Comparison of ENCODE assay signal across 8 mouse cellular contexts in genomic region chr13:113046211-113046883, GRCm38 (mm10). TPM values are rescaled to one million over a fixed set of nuclear protein-coding genes. Genes with fewer than 3 reads are reported as not detected.
DNase-seq lines count a peak whose midpoint lies in the region; ATAC-seq and TF ChIP-seq lines count a peak whose summit lies in the region.

Gene Gpx8 (minus strand): TSS chr13:113046410.

- H3K4me2 ChIP-seq in CH12.LX (ENCODE audit: insufficient read depth, low read depth, poor library complexity, severe bottlenecking), result peak within 1 kb of the TSS; percentile 78
- H3K4me2 ChIP-seq in forebrain, embryonic 16.5 days (ENCODE audit: low read length), result peak within 1 kb of the TSS; percentile 86
- peak within 1 kb of the TSS; percentile 64 for H3K4me2 ChIP-seq in lung, postnatal 0 days (replicated peaks; ENCODE audit: low read depth, low read length)

- peak; percentile 48 for DNase-seq in CH12.LX (ENCODE audit: extremely low read depth)
- DNase-seq in adrenal gland, postnatal 10 days, result peak; percentile 76
- DNase-seq in heart, postnatal 4 days, result peak; percentile 74
- DNase-seq in layer of hippocampus, adult 9-11 months, result peak; percentile 32
- DNase-seq in lung, postnatal 0 days (ENCODE audit: low spot score), result peak; percentile 88
- peak; percentile 36 for DNase-seq in ovary, postnatal 14 days (ENCODE audit: low spot score)
- DNase-seq in yolk sac, embryonic 10.5 days (ENCODE audit: low spot score), result peak; percentile 45

- TF ChIP-seq RAD21 in CH12.LX (IDR thresholded peaks at IDR 0.05; ENCODE audit: low read depth, low read length), result peak; percentile 81

- no peak for TF ChIP-seq POLR2A in CH12.LX (IDR thresholded peaks at IDR 0.05; ENCODE audit: low read depth, low read length)

- no peaks in the 10 kb centered on the region for H3K9me3 ChIP-seq in CH12.LX (replicated peaks; ENCODE audit: low read length)
- H3K9me3 ChIP-seq in forebrain, embryonic 16.5 days (ENCODE audit: control insufficient read depth, low read length), result no peaks in the 10 kb centered on the region
- no peaks in the 10 kb centered on the region for H3K9me3 ChIP-seq in lung, postnatal 0 days (ENCODE audit: low read length)

- no peaks in the 10 kb centered on the region for H3K4me1 ChIP-seq in CH12.LX (ENCODE audit: control insufficient read depth in 1 of 2, insufficient read depth in 2 of 2)
- H3K4me1 ChIP-seq in forebrain, embryonic 16.5 days (replicated peaks; ENCODE audit: control insufficient read depth, insufficient read depth, low read length), result peaks cover 3% of the 10 kb centered on the region; the same call in 1 of the 2 replicates
- H3K4me1 ChIP-seq in lung, postnatal 0 days (ENCODE audit: insufficient read depth, low read depth, low read length), result 0 out of 2 replicates have a peak, but pooled peaks cover 6% of the 10 kb centered on the region

- in situ Hi-C loops in CH12.LX (cut with MboI; ENCODE audit: low pct_ligation_motif_present, low pct_unique_long_range_greater_than_20kb, low sequenced_read_pairs), result loop anchor here (10.0 to 25.0 kb wide), 2 partner anchors 218 to 759 kb away; partner anchors contain the start of gene Ankrd55

- peak in 1 of 2 experiments; percentile 83; a peak in 2 of 4 replicates for TF ChIP-seq CTCF in CH12.LX (conservative IDR thresholded peaks at IDR 0.05 in 1 of 2, IDR thresholded peaks at IDR 0.05 in 1 of 2; ENCODE audit: low read depth in 2 of 2, low read length in 2 of 2)
- TF ChIP-seq CTCF in lung, postnatal 0 days (IDR thresholded peaks at IDR 0.05), result peak; percentile 73

- ATAC-seq in forebrain, embryonic 16.5 days, result peak; percentile 86
- peak; percentile 93 for ATAC-seq in lung, postnatal 0 days

- no peaks in the 10 kb centered on the region for H3K27me3 ChIP-seq in CH12.LX (replicated peaks)
- no peaks in the 10 kb centered on the region for H3K27me3 ChIP-seq in forebrain, embryonic 16.5 days (replicated peaks; ENCODE audit: control insufficient read depth, insufficient read depth, low read length)
- no peaks in the 10 kb centered on the region for H3K27me3 ChIP-seq in lung, postnatal 0 days (replicated peaks; ENCODE audit: insufficient read depth, low read length)

- no peak within 1 kb of the TSS for H3K4me3 ChIP-seq in CH12.LX (replicated peaks in 1 of 3; ENCODE audit: low read depth in 2 of 3, low read length in 2 of 3, poor library complexity in 1 of 3)
- peak within 1 kb of the TSS; percentile 56 for H3K4me3 ChIP-seq in forebrain, embryonic 16.5 days (replicated peaks; ENCODE audit: low read length)
- H3K4me3 ChIP-seq in lung, postnatal 0 days (ENCODE audit: low read depth, low read length), result peak within 1 kb of the TSS; percentile 64

- no peak within 1 kb of the TSS for H3K27ac ChIP-seq in CH12.LX (ENCODE audit: insufficient read depth, low read depth)
- no peak within 1 kb of the TSS for H3K27ac ChIP-seq in forebrain, embryonic 16.5 days (ENCODE audit: low read length)
- H3K27ac ChIP-seq in lung, postnatal 0 days (ENCODE audit: low read length), result peak within 1 kb of the TSS; percentile 81

- no peak for TF ChIP-seq EP300 in CH12.LX (IDR thresholded peaks at IDR 0.05; ENCODE audit: low read length)
- TF ChIP-seq EP300 in lung, postnatal 0 days (IDR thresholded peaks at IDR 0.05), result peak; percentile 50

- no peaks in the 10 kb centered on the region for H3K79me2 ChIP-seq in CH12.LX (replicated peaks; ENCODE audit: control insufficient read depth, extremely low read depth, insufficient read depth, poor library complexity, severe bottlenecking)

- 5% methylated on average over 21 of the region's 21 CpGs for WGBS in forebrain, embryonic 16.5 days
- WGBS in lung, postnatal 0 days, result 5% methylated on average over 21 of the region's 21 CpGs

- H3K9ac ChIP-seq in CH12.LX (ENCODE audit: insufficient read depth, low read depth), result no peak within 1 kb of the TSS
- peak within 1 kb of the TSS; percentile 48 for H3K9ac ChIP-seq in forebrain, embryonic 16.5 days (replicated peaks; ENCODE audit: low read depth, low read length)
- peak within 1 kb of the TSS; percentile 43 for H3K9ac ChIP-seq in lung, postnatal 0 days (replicated peaks; ENCODE audit: low read depth)

- no peaks in the 10 kb centered on the region for H3K36me3 ChIP-seq in CH12.LX (replicated peaks in 1 of 2; ENCODE audit: control insufficient read depth in 1 of 2, insufficient read depth in 1 of 2, low read length in 1 of 2)
- H3K36me3 ChIP-seq in forebrain, embryonic 16.5 days (ENCODE audit: control insufficient read depth, insufficient read depth), result no peaks in the 10 kb centered on the region
- H3K36me3 ChIP-seq in lung, postnatal 0 days (ENCODE audit: insufficient read depth, low read length), result no peaks in the 10 kb centered on the region

- dilution Hi-C loops in CH12.LX (cut with MboI; ENCODE audit: extremely low pct_ligation_motif_present, extremely low pct_unique_long_range_greater_than_20kb, low sequenced_read_pairs), result no loop called here

TF ChIP-seq in CH12.LX, 34 proteins besides CTCF, POLR2A, EP300 and RAD21:
- TF ChIP-seq IRF4 (IDR thresholded peaks at IDR 0.05; ENCODE audit: low read depth, low read length), result no peak
- TF ChIP-seq SMC3 (IDR thresholded peaks at IDR 0.05; ENCODE audit: low read depth, low read length), result peak; percentile 77
- TF ChIP-seq PAX5 (IDR thresholded peaks at IDR 0.05; ENCODE audit: low read length), result no peak
TF ChIP-seq in CH12.LX: peak in this region for 1.

RNA-seq across cellular contexts. Expression of gene Gpx8, which starts in this region (rescaled TPM):
- total RNA-seq in CH12.LX (2012; rRNA removed) (not detected in 2 replicates), CH12.LX (2014; rRNA removed) (not detected in 2 replicates)
- polyA plus RNA-seq in CH12.LX (2012; ENCODE audit: insufficient read length, low read depth), result not detected in 2 replicates
- total RNA-seq in adrenal gland, postnatal 10 days (2021), result 10 to 100 TPM; 66.0 to 77.3 TPM
- 39.0 and 44.8 TPM in 2 replicates for polyA plus RNA-seq in forebrain, embryonic 16.5 days (2015; fragmentation: Nextera tagmentation; extraction: Ambion mirVana)
- 10 to 100 TPM; 59.5 to 61.2 TPM for total RNA-seq in heart, postnatal 4 days (2021)
- 132 and 135 TPM in 2 replicates for polyA plus RNA-seq in lung, postnatal 0 days (2015; fragmentation: Nextera tagmentation; extraction: Ambion mirVana)

Comparison
In these comparisons a context has a peak if more than half of its experiments do, and no peak if none do; other contexts are left out.
1. RNA of gene Gpx8 (total RNA-seq): 66.0 to 77.3 TPM in adrenal gland, postnatal 10 days and 59.5 to 61.2 TPM in heart, postnatal 4 days; not detected in CH12.LX; every median in the first group is over 10 times any median in the second.
2. RNA of gene Gpx8 (polyA plus RNA-seq): 132 to 135 TPM in lung, postnatal 0 days and 39.0 to 44.8 TPM in forebrain, embryonic 16.5 days; not detected in CH12.LX; every median in the first group is over 10 times any median in the second.
3. Peak in DNase-seq and H3K4me2 ChIP-seq in CH12.LX; RNA of the gene not detected or under 1 TPM.
4. DNase-seq: peak in every context shown above with its lines; median percentile 88 in lung, postnatal 0 days; 76 in adrenal gland, postnatal 10 days; 74 in heart, postnatal 4 days; 48 in CH12.LX; 45 in yolk sac, embryonic 10.5 days; 36 in ovary, postnatal 14 days; 32 in layer of hippocampus, adult 9-11 months.
5. H3K4me3 ChIP-seq: peak in forebrain, embryonic 16.5 days (single experiment) and lung, postnatal 0 days (single experiment); none in CH12.LX (0 of 3).
6. Peak in every context shown above with its lines, with median percentiles within 50 percentile points of each other: H3K4me2 ChIP-seq.